Mouse (Mus musculus): ENCODE data around the gene Pisd.
"Not testable (repeated sequence)": the region's sequence is repeated elsewhere in the genome, so short reads cannot be mapped to it uniquely, and the experiment has no call there.

Pisd gene

GRCm38 (mm10) chr5:32742149-32742548 is 43.3 kb downstream of the Pisd start:
- DNase-seq = peak; percentile 71

DNA sequence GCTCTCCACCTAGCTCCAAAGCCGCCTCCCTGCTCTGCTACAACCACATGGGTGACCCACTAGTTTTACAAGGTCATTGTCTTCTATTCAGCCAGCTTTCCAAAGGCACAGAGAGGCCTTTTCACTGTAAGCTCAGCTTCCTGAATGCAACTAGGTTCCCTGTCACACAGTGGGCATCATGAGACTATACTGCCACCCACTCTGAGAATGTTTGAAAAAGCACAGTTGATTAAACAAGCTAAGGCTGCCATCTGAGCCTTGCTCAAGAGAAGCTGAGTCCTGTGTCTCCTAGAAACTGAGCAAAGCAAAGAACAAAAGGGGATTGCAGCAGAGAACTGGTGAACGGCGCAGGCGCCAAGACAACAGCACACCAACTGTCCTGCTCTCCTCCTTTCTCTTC is 44.1 kb downstream of the Pisd start:
- peak; percentile 40 for DNase-seq

- not testable (repeated sequence) for DNase-seq
Observed at GRCm38 (mm10) chr5:32740850-32741249, 44.6 kb downstream of the Pisd start.

GRCm38 (mm10) chr5:32740138-32740537 is 45.3 kb downstream of the Pisd start:
- no peak for DNase-seq

GRCm38 (mm10) chr5:32736770-32737169 is 48.7 kb downstream of the Pisd start:
- DNase-seq = not testable (repeated sequence)

- no peak for DNase-seq
Observed at GRCm38 (mm10) chr5:32735779-32736178, 49.7 kb downstream of the Pisd start.

GRCm38 (mm10) chr5:32733892-32734291 is 51.6 kb downstream of the Pisd start:
- DNase-seq = not testable (repeated sequence)

- no peak for DNase-seq
Observed at GRCm38 (mm10) chr5:32728851-32729250, 56.6 kb downstream of the Pisd start.

DNA sequence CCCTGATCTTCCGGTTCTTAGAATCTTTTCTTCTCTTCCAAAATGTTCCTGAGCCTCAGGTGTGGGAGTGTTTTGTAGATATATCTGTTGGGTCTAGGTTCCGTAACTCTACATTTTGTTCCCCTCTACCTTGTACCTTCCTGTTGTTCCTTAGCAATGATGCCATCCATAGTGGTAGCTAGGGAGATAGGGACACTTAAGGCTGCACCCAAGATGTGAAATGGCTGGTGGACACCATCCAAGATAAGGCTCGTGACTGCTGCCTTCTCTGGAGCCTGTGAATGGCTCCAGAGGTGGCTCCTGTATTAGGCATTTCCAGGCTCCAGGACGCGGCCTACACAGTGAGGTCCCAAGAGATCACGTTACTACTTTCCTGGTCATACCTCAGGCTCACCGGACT is 57.1 kb downstream of the Pisd start:
- no peak for DNase-seq

DNA sequence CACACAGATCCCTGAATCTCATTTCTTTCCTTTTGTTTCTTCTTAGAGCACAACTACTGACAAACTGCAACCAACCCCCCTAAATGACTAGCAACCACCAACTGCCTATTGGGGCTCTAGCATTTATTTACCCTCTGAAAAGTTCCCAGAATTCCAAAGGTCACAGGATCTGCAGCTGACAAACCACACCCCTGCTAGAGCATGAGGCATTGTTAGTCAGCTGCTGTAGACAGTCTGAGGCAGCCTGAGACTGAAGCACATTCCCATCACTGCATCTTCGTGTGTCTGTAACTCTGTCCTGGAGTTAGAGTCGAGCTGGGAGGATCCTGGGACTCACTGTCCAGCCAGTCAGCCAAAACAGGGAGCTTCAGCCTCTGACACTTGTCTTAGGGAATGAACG is 60.0 kb downstream of the Pisd start:
- not testable (repeated sequence) for DNase-seq

DNA sequence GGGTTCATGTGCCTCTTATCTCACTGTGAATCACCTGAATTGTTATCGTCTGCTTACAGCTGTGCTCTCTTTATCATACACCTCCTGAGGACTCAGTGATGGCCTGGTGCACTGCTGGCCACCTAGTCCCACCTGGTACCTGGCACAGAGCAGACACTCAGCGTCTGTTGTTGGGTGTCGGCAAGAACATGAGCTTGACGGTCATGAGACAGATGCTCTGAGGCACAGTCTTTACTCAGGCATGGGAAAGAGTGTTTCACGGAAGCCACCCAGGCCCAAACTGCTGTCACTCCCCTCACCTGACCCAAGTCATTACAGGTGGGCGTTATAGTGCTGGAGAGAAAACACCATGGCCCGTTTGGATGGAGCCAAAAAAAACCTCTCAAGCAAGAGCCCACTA is 61.5 kb downstream of the Pisd start:
- no peak for DNase-seq

DNA sequence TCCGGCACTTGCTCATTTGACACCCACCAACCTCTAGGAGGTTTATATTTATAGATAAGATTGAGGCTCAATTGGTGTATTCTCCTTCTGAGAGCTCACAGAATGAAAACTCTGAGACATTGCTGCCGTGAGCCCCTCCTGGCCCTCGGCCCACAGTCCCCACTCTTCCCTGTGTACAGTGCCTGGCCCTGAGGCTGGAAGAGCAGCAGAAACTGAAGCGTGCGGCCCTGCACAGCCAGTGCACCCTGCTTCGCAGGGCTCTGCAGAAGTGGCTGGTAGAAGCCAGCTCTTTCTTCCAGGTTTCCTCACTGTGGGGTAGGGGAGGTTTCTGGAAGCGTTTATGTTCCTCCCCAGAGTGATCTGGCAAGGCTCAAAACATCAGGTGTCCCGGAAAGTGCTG is 62.7 kb downstream of the Pisd start:
- not testable (repeated sequence) for DNase-seq

GRCm38 (mm10) chr5:32722263-32722662 is 63.2 kb downstream of the Pisd start:
- DNase-seq = no peak

GRCm38 (mm10) chr5:32721316-32721715 is 64.1 kb downstream of the Pisd start:
- DNase-seq = no peak

DNA sequence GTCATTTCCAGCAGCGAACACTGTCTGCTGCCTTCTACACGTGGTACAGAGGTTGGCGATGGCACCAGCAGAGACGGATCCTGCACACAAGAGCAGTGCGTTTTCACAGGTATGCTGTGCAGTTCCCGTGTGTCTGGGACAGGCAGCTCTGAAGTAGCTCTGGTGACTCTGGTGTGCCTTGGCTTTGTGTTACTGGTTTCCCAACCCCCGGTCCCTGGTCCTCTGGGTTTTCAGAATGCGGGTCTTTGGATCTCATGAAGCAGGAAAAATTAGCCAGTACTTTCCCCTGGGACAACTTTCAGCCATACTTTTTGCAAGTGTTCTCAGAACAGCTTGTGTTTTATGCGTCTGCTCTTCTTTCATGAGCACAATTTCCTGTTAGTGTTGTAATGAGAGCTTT is 65.0 kb downstream of the Pisd start:
- no peak for DNase-seq

DNA sequence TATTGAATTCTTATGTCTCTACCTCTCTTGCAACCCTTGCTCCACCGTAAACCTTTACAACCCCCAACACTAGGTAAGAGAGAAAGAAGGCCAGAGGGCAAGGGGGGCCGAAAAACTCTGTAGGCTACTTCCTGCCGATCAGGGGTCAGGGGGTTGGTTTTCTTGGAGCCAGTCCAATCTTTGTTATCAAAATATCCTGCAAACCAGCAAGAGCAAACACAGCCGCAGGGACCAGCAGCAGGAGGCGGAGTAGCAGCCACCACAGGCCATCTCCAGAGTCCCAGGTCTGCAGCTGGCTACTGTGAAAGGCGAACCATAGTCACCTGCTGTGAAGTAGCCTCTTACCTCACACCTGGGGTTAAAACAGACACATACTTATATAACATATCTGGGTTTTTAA is 66.5 kb downstream of the Pisd start:
- DNase-seq = no peak

DNA sequence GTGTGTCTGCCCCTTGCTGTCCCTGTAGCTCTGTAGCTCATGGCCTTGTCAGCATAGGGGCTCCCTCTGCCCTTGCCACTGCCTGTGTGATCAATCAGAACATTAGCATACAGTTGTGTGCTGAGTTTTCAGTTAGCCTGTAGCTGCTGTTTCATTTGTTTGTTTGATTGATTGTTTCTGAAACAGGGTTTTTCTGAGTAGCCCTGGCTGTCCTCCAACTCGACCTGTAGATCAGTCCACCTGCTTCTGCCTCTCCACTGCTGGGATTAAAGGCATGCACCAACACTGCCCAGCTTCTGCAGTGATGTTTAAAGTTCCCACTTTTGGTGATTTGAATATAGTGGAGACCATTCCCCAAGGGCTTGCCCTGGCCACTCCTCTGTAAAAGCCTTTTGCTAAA is 67.7 kb downstream of the Pisd start:
- no peak for DNase-seq

DNA sequence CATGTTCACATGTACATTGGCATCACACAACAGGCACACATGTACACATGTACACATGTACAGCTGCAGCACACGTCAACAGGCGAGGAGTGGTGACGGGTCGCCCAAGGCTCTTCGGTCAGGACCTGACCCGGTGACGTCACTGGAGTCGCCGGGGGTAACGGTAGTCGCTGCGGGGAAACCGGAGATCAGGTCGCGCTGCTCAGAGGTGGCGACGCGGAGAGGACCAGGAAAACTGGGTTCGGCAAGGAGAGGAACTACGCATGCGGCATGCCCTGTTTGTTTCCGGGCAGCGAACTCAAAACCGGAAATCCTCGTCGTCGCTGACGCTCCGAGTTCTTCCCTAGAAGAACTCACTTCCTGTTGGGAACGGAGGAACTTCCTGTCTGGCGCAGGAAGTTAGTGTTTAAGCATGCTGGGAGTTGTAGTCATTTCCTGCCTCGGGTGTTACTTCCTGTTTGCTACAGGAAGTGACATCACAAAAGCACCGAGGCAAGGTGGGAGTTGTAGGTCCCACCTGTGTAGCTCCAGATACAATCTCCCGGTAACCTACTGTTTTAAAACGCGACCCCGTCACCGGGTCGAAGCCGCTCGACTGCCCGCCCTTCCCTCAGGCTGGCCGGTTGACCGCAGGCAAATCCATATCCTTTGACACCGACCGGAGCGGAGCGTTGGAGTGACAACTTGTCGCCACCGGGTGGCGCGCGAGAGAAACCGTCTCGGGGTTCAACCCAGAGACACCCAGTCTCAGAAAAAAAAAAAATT is 71.6 kb downstream of the Pisd start:
- DNase-seq = peak; percentile 92

DNA sequence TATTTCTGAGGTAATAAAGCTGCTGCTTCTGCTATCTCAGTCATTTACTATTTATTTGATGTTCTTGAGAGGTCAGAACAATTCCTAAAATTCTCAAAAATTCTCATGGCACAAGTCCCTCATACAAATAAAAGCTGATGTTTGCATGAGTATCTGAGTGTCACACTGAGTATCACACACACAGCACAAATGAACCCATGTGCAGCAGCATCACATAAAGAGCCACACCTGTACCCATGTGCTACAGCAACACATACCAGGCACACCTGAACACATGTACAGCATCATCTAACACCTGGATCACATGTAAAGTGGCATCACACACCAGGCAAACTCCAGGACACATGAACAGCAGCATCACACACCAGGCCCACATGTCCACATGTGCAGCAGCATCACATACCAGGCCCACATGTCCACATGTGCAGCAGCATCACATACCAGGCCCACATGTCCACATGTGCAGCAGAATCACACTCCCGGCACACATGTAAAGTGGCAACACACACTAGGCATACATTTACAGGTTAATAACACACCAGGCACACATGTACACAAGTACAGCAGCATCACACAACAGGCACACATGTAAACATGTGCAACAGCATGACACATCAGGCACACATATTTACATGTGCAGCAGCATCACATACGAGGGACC is 72.3 kb downstream of the Pisd start:
- no peak for DNase-seq

- no peak for DNase-seq
Observed at GRCm38 (mm10) chr5:32712221-32713041, 73.0 kb downstream of the Pisd start.

- DNase-seq = no peak
Observed at GRCm38 (mm10) chr5:32711485-32711884, 74.0 kb downstream of the Pisd start.

- no peak for DNase-seq
Observed at GRCm38 (mm10) chr5:32706226-32706780, 79.1 kb downstream of the Pisd start.

DNA sequence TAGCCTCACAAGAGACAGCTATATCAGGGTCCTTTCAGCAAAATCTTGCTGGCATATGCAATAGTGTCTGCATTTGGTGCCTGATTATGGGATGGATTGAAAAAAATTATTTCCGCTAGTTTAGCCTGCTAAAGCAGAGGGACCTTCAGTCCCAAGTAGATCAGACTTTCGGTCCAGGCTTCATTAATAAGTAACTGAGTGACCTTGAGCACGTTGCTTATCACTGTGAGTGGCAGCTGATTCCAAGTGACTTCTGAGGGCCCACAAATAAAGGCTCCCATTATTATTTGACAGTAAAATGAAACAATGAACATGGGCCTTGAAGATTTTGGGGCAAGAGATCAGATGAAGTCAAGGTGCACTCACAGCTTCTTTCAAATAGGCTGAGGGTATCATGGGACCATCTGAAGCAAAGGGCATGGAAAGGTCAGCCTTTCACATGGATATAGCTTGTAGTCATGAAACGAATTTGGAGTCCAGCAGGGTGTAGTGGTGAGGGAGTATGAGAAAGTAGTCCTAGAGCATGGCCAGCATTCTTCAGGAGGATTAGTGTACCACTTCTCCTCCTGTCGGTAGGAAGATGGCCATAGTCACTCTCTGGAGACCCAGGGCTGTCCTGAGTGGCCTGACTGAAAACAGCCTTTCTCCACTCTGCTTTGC is 88.1 kb downstream of the Pisd start:
- DNase-seq = no peak
